ENCODE assay signal across 1 mouse cellular context in genomic region chr15:78930192-78930706, GRCm38 (mm10).
TF ChIP-seq lines count a peak whose summit lies in the region.

No protein-coding gene starts in this region.

TF ChIP-seq in MEL, 35 proteins besides CTCF, POLR2A, EP300 and RAD21:
- TF ChIP-seq TCF12 (IDR thresholded peaks at IDR 0.05; ENCODE audit: low read depth, low read length), result no peak
- no peak for TF ChIP-seq GATA1 (IDR thresholded peaks at IDR 0.05; ENCODE audit: low read depth, low read length)
- no peak for TF ChIP-seq CHD1 (IDR thresholded peaks at IDR 0.05; ENCODE audit: low read depth, low read length)
- TF ChIP-seq NELFE (IDR thresholded peaks at IDR 0.05; ENCODE audit: low read depth, low read length), result no peak
- TF ChIP-seq RCOR1 (IDR thresholded peaks at IDR 0.05; ENCODE audit: low read depth, low read length), result no peak
- no peak for TF ChIP-seq USF1 (IDR thresholded peaks at IDR 0.05; ENCODE audit: low read depth, low read length)
- no peak for TF ChIP-seq MYC (IDR thresholded peaks at IDR 0.05; ENCODE audit: low read depth, low read length)
- TF ChIP-seq MXI1 (IDR thresholded peaks at IDR 0.05; ENCODE audit: low read depth, low read length), result no peak
